In genomic region chr11:68187242-68187641, GRCm38 (mm10) we compare ENCODE assay signal across 20 mouse cellular contexts.
DNase-seq lines count a peak whose midpoint lies in the region; ATAC-seq lines count a peak whose summit lies in the region.
"Had no signal": no experiment of that assay in that cellular context is flagged by ENCODE, and none has a peak within 500 bp of the region (broad histone marks: within the 10 kb centered on the region; RNA-seq: fewer than 3 reads in every experiment).

No protein-coding gene starts in this region.

- H3K9me3 ChIP-seq in hindbrain, embryonic 10.5 days = no peaks in the 10 kb centered on the region
- H3K9me3 ChIP-seq in hindbrain, embryonic 16.5 days (ENCODE audit: control insufficient read depth, low read length) = no peaks in the 10 kb centered on the region
- H3K9me3 ChIP-seq in lung, embryonic 16.5 days (ENCODE audit: control insufficient read depth, low read length) = no peaks in the 10 kb centered on the region
- no peaks in the 10 kb centered on the region for H3K9me3 ChIP-seq in intestine, embryonic 14.5 days (ENCODE audit: control insufficient read depth, low read length)
- no peaks in the 10 kb centered on the region for H3K9me3 ChIP-seq in stomach, embryonic 15.5 days
- no peaks in the 10 kb centered on the region for H3K9me3 ChIP-seq in midbrain, embryonic 14.5 days (ENCODE audit: control insufficient read depth, low read length)
- H3K9me3 ChIP-seq: limb, embryonic 12.5 days; neural tube, embryonic 15.5 days had no signal

- peaks cover 3% of the 10 kb centered on the region; the same call in 1 of the 2 replicates for H3K27me3 ChIP-seq in hindbrain, embryonic 10.5 days (ENCODE audit: insufficient read depth, poor library complexity, severe bottlenecking)
- no peaks in the 10 kb centered on the region for H3K27me3 ChIP-seq in hindbrain, embryonic 16.5 days (replicated peaks; ENCODE audit: control insufficient read depth, insufficient read depth, low read length)
- no peaks in the 10 kb centered on the region for H3K27me3 ChIP-seq in lung, embryonic 16.5 days (ENCODE audit: control insufficient read depth, insufficient read depth, low read depth, low read length)
- no peaks in the 10 kb centered on the region for H3K27me3 ChIP-seq in intestine, embryonic 14.5 days (replicated peaks; ENCODE audit: control insufficient read depth, insufficient read depth, low read length)
- no peaks in the 10 kb centered on the region for H3K27me3 ChIP-seq in stomach, embryonic 15.5 days (replicated peaks)
- no peaks in the 10 kb centered on the region for H3K27me3 ChIP-seq in midbrain, embryonic 14.5 days (ENCODE audit: control insufficient read depth, insufficient read depth, low read length)
- H3K27me3 ChIP-seq: limb, embryonic 12.5 days; neural tube, embryonic 15.5 days had no signal

- H3K4me2 ChIP-seq in hindbrain, embryonic 16.5 days (ENCODE audit: low read length) = no peak overlapping the region
- no peak overlapping the region for H3K4me2 ChIP-seq in lung, embryonic 16.5 days (ENCODE audit: low read depth, low read length)
- H3K4me2 ChIP-seq in intestine, embryonic 14.5 days (ENCODE audit: low read length) = no peak overlapping the region
- no peak overlapping the region for H3K4me2 ChIP-seq in stomach, embryonic 15.5 days
- H3K4me2 ChIP-seq in midbrain, embryonic 14.5 days (ENCODE audit: low read length) = no peak overlapping the region
- H3K4me2 ChIP-seq: hindbrain, embryonic 14.5 days; limb, embryonic 12.5 days; liver, embryonic 11.5 days; neural tube, embryonic 15.5 days had no signal

- no peak for ATAC-seq in hindbrain, embryonic 16.5 days
- ATAC-seq in lung, embryonic 16.5 days (ENCODE audit: low read depth) = peak; percentile 42
- ATAC-seq in intestine, embryonic 14.5 days (replicated peaks; ENCODE audit: low FRiP score, low TSS enrichment, low read depth) = no peak
- peak; percentile 68 for ATAC-seq in stomach, embryonic 15.5 days (ENCODE audit: insufficient read depth, low FRiP score, low read depth)
- ATAC-seq in midbrain, embryonic 14.5 days (ENCODE audit: low FRiP score, low TSS enrichment) = no peak
- no peak for ATAC-seq in megakaryocyte-erythroid progenitor cell, adult 5-6 weeks (replicated peaks; ENCODE audit: low FRiP score, low TSS enrichment, poor library complexity, severe bottlenecking)
- ATAC-seq: CD4-positive, CD25-positive, alpha-beta regulatory T cell, adult 4 months; forebrain, postnatal 0 days; liver, postnatal 0 days had no signal

- no peak overlapping the region for H3K4me3 ChIP-seq in hindbrain, embryonic 10.5 days
- H3K4me3 ChIP-seq in hindbrain, embryonic 16.5 days (ENCODE audit: low read length) = no peak overlapping the region
- H3K4me3 ChIP-seq in lung, embryonic 16.5 days (ENCODE audit: low read length) = no peak overlapping the region
- no peak overlapping the region for H3K4me3 ChIP-seq in intestine, embryonic 14.5 days (ENCODE audit: low read depth, low read length)
- H3K4me3 ChIP-seq in stomach, embryonic 15.5 days (replicated peaks) = no peak overlapping the region
- H3K4me3 ChIP-seq in midbrain, embryonic 14.5 days (replicated peaks; ENCODE audit: low read depth, low read length) = no peak overlapping the region
- H3K4me3 ChIP-seq: limb, embryonic 12.5 days; neural tube, embryonic 15.5 days had no signal

- 72% methylated on average over 8 of the region's 8 CpGs for WGBS in hindbrain, embryonic 10.5 days
- 68% methylated on average over 8 of the region's 8 CpGs for WGBS in hindbrain, embryonic 16.5 days
- WGBS in lung, embryonic 16.5 days = 55% methylated on average over 8 of the region's 8 CpGs
- 48% methylated on average over 8 of the region's 8 CpGs for WGBS in intestine, embryonic 14.5 days
- 42% methylated on average over 8 of the region's 8 CpGs for WGBS in stomach, embryonic 15.5 days
- 72% methylated on average over 8 of the region's 8 CpGs for WGBS in midbrain, embryonic 14.5 days

- H3K27ac ChIP-seq in hindbrain, embryonic 10.5 days = peak overlapping the region; percentile 8; the same call in 1 of the 2 replicates
- no peak overlapping the region for H3K27ac ChIP-seq in hindbrain, embryonic 16.5 days (ENCODE audit: low read depth, low read length)
- H3K27ac ChIP-seq in lung, embryonic 16.5 days (ENCODE audit: low read length) = no peak overlapping the region
- H3K27ac ChIP-seq in intestine, embryonic 14.5 days (ENCODE audit: low read depth) = peak overlapping the region; percentile 57; the same call in 1 of the 2 replicates
- peak overlapping the region; percentile 57; the same call in 1 of the 2 replicates for H3K27ac ChIP-seq in stomach, embryonic 15.5 days
- no peak overlapping the region for H3K27ac ChIP-seq in midbrain, embryonic 14.5 days (replicated peaks; ENCODE audit: low read depth, low read length)
- H3K27ac ChIP-seq: hindbrain, embryonic 14.5 days; neural tube, embryonic 15.5 days had no signal

- DNase-seq in hindbrain, embryonic 10.5 days (ENCODE audit: low spot score) = no peak
- DNase-seq in lung, postnatal 36 days = no peak
- no peak for DNase-seq in intestine, embryonic 14.5 days (ENCODE audit: low spot score)
- DNase-seq in midbrain, embryonic 14.5 days = no peak
- DNase-seq: adrenal gland, postnatal 14 days; cerebellum, adult 8-10 months; forebrain, postnatal 0 days; kidney, adult 18-20 months; kidney, postnatal 14 days; liver, postnatal 0 days; thymus, postnatal 14 days had no signal

- H3K4me1 ChIP-seq in hindbrain, embryonic 10.5 days (replicated peaks) = peaks cover 34% of the 10 kb centered on the region
- no peaks in the 10 kb centered on the region; the same call in 1 of the 2 replicates for H3K4me1 ChIP-seq in hindbrain, embryonic 16.5 days (ENCODE audit: control insufficient read depth, insufficient read depth, low read depth, low read length)
- H3K4me1 ChIP-seq in lung, embryonic 16.5 days (replicated peaks; ENCODE audit: control insufficient read depth, insufficient read depth, low read length) = peaks cover 11% of the 10 kb centered on the region
- peaks cover 21% of the 10 kb centered on the region; the same call in 1 of the 2 replicates for H3K4me1 ChIP-seq in intestine, embryonic 14.5 days (replicated peaks; ENCODE audit: control insufficient read depth, insufficient read depth, low read length)
- H3K4me1 ChIP-seq in stomach, embryonic 15.5 days = peaks cover 11% of the 10 kb centered on the region
- H3K4me1 ChIP-seq in midbrain, embryonic 14.5 days (ENCODE audit: control insufficient read depth, insufficient read depth, low read length) = no peaks in the 10 kb centered on the region

- no peak overlapping the region for H3K9ac ChIP-seq in hindbrain, embryonic 16.5 days (ENCODE audit: low read depth, low read length)
- H3K9ac ChIP-seq in lung, embryonic 16.5 days (ENCODE audit: low read length) = no peak overlapping the region
- no peak overlapping the region for H3K9ac ChIP-seq in intestine, embryonic 14.5 days (ENCODE audit: low read length)
- no peak overlapping the region for H3K9ac ChIP-seq in stomach, embryonic 15.5 days
- H3K9ac ChIP-seq in midbrain, embryonic 14.5 days (replicated peaks; ENCODE audit: low read length) = no peak overlapping the region
- H3K9ac ChIP-seq: forebrain, postnatal 0 days; hindbrain, embryonic 14.5 days; limb, embryonic 12.5 days; liver, postnatal 0 days; neural tube, embryonic 15.5 days had no signal

- no peaks in the 10 kb centered on the region for H3K36me3 ChIP-seq in hindbrain, embryonic 10.5 days
- no peaks in the 10 kb centered on the region for H3K36me3 ChIP-seq in hindbrain, embryonic 16.5 days (ENCODE audit: control insufficient read depth, insufficient read depth, low read length)
- H3K36me3 ChIP-seq in lung, embryonic 16.5 days (ENCODE audit: control insufficient read depth, insufficient read depth, low read length) = no peaks in the 10 kb centered on the region
- no peaks in the 10 kb centered on the region for H3K36me3 ChIP-seq in intestine, embryonic 14.5 days (ENCODE audit: control insufficient read depth, insufficient read depth, low read length)
- H3K36me3 ChIP-seq in stomach, embryonic 15.5 days = no peaks in the 10 kb centered on the region
- H3K36me3 ChIP-seq in midbrain, embryonic 14.5 days (ENCODE audit: control insufficient read depth, insufficient read depth, low read length) = no peaks in the 10 kb centered on the region
- H3K36me3 ChIP-seq: limb, embryonic 12.5 days; neural tube, embryonic 15.5 days had no signal

Comparison
In these comparisons a context has a peak if more than half of its experiments do, and no peak if none do; other contexts are left out.
1. H3K27ac ChIP-seq: peak in hindbrain, embryonic 10.5 days (single experiment), intestine, embryonic 14.5 days (single experiment) and stomach, embryonic 15.5 days (single experiment); none in hindbrain, embryonic 16.5 days (single experiment), lung, embryonic 16.5 days (single experiment) and midbrain, embryonic 14.5 days (single experiment).
2. ATAC-seq: peak in lung, embryonic 16.5 days (single experiment) and stomach, embryonic 15.5 days (single experiment); none in hindbrain, embryonic 16.5 days (single experiment), intestine, embryonic 14.5 days (single experiment), midbrain, embryonic 14.5 days (single experiment) and megakaryocyte-erythroid progenitor cell, adult 5-6 weeks (single experiment).